Mouse (Mus musculus): ENCODE data around the gene Adamts16.
"Not testable (repeated sequence)": the region's sequence is repeated elsewhere in the genome, so short reads cannot be mapped to it uniquely, and the experiment has no call there.

Gene Adamts16

DNA sequence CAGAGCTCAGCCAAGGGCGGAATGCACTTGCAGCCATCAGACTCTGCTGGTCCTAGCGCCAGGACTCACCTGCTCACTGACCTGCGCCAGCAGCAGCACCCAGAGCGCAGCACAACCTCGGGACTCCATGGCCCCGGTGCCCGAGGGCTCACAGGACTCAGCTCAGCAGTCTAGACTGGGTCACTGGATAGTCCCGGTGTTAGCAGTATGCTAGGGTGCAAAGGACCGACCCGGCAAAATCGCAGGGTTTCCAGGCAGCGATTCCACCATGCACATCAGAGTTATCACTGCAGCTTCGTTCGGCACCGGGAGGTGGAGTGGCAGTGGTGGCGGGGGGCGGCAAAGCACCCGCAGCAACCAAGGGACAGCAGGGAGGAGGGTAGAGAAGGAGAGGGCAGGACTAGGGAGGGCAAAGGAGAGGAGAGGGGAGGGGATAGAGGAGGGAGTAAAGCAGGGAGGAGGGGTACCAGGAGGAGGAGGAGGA is at the start of gene Adamts16:
Gene Adamts16 (minus strand): TSS at position 391 of the 484 bp plus-strand sequence.
- DNase-seq (ENCODE audit: low read depth, low spot score), result no peak

DNA sequence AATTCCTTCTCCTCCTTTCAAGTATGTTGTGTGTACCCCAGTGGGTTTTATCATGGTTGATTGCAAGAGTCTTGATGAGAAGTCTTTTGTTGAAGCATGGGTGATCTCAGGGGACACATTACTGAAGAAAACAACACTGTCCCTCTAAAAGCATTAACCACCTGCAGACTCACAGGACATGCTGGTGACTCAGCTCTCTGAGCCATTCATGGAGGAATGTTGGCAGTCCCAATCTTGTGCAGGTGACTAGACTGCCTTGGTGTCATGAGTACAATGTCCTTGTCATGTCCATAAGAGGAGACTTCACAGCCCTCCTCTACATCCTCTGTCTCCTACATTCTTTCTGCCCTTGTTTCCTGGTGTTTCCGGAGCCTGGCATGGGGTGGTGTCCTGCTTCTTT is 45.5 kb upstream of the Adamts16 start:
- no peak for DNase-seq (ENCODE audit: low read depth, low spot score)

DNA sequence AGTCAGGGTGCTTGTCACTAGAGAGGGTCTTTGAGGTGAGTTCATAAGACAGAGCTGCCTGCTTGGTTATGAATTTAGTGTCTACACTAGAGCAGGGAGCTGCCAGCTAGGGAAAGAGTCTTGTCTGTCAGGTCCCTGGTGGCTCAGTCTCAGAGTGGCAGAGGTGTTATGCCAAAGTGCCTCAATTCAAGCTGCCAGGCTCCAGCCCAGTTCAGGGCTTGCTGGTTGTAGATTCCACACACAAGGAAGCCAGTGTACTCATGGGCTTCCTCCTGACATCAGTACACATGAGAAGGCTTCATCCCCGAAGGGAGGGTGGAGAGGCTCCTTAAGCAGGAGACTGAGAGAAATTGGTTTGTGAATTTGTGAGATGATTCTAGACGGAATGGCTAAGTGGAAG is 43.4 kb upstream of the Adamts16 start:
- DNase-seq (ENCODE audit: low read depth, low spot score), result no peak

DNA sequence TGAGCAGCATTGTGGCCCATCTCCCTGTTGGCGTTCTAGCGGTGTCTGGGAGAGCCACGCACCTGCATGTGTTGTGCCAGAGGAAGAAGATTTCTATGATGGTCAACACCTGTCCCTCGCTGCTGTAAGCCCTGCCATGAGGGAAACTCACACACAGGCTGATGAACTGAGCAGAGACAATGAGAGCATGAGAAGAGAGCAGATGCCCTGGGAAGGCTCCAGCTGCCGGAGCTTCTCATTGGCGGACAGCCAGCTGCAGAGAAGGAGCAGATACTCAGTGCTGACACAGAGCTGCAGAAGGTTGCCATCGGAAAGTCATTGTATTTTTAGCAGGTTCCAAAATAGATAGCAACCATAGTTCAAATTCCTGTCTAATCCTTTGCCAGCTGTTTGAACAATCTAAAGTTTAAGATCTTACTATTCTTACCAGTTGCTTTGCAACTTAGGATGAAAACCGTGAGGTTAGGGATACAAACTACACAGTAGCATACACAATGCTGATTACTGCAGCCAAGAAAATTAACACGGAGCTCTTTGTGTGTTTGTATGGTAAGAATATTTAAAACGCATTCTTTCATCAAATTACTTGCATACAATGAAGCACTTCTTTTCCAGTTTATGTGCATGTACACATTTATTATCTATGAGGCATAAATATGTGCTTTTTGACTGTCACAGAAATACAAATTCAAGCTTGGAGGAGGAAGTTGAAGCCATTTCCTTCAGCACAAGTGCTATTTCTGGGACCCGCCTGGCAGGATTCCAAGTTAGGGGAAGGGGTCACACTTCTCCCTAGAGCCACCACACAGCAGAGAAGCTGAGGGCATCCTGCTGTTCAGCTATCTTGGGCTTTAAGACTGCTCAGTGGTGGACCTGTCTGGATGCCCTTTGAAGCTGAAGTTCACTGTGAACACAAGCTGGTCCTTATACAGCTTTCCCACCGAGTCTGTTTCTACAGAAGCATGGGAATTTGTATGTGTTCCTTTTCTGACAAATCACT is 42.6 kb upstream of the Adamts16 start:
- no peak for DNase-seq (ENCODE audit: low read depth, low spot score)

DNA sequence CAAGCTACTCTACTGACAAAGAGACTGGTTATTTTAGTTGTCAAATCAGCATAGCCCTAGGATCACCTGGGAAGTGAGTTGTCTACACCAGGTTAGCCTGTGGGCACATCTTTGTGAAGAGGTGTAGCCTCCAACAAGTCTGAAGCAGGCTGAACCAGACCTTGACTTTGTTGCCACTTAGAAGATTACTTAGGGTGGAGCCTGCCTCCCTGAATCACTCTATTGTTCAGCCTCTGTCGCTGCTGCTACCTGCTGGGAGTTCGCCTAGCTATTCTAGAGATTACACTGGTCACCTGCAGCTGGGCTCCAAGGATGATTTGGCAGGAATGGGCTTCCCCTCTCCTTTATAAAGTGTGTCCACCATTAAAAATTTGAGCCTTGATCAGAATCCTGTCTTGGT is 38.4 kb upstream of the Adamts16 start:
- DNase-seq (ENCODE audit: low read depth, low spot score), result not testable (repeated sequence)

DNA sequence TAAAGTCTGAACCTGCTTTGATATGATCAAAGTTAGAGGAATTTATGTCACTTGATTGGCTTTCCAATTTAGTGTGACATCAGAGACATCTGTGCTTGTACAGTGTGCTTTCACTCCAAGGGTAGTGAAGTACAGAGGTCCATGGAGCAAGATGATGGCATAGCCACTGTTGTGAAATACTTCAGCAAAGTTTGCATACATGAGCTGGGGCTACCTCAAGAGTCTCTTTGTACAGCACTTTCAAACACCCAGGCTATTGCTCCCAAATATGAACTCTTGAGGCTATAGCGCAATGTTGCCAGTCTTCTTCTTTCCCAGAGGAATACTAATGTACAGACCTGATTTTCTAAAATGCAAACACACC is 35.9 kb upstream of the Adamts16 start:
- DNase-seq (ENCODE audit: low read depth, low spot score), result no peak

DNA sequence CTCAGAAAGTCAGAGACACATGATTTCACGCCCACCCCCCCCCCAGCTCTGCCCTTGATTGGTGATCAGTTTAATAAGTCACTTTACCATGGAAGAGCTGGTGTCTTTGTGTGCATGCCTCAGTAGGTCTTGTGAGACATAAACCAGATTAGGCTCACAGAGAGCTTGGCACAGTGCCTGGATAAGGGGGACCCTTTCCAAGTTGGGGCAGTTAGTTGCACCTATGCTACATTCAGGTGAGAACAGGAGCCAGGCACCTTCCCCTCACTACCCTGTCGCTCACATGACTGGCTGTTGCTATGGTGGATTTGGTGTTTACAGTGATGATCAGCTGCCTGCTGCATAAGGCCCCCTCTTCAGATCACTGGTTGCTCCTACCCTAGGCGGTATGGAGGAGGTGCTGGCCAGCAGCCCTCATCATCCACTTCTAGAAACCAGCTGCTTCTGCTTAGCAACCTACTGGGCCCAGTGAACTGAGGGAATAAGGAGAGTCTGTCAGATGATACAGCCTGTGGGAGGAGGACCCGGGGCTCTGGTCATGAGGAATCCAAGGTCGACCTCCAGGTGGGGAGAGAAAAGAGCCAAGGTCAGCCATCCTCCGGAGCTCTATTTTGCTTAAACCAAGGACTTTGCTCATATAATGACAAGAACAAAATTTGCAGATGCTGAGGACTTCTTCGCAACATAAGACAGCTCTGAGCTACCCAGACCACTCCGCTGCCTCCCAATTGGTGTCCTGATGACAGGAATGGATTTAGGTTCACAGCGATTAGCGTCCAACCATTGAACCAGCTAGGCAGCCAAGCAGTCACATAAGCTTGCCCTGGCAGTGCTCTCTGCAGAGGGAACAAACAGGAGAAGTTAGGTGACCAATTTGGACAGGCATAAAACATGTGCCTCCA is 35.3 kb upstream of the Adamts16 start:
- DNase-seq (ENCODE audit: low read depth, low spot score), result no peak

DNA sequence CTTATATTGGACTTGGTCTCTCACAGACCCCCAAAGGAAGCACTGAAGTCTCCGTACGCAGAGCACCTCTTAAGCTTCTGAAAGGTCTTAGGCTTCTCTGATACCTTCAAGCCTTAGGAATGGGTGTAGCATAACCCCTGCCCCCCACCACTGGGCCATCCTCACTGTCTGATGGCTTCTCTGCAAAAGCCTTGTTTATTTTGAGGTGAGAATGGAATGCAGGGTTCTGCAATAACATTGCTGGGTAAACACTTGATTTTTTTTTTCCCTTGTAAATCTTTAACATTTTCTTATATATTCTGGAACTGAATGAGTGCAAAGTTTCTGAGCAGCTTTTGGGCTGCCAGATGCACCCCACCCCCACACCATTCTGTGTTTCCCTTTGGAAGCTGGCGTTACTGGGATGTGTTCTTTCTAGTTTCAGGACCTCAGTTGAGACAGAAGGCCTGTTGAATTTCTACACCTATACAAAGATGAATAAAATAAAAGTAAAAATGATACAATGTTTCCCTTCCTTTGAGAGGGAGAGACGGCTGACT is 33.9 kb upstream of the Adamts16 start:
- DNase-seq (ENCODE audit: low read depth, low spot score), result no peak

DNA sequence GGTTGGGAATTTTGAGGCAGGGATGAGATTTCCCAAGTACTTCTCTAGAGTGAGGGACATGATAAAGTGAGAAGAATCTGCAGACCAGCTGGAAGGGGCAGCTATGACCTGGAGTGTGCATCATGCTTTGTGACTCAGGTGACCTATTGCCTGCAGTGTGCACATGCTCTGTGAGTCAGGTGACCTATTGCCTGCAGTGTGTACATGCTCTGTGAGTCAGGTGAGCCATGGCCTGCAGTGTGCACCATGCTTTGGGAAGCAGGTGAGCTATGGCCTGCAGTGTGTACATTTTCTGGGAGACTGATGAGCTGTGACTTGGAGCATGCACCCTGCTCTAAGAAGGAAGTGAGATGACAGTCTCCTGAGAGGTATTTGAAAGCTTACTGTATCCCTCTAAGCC is 33.1 kb upstream of the Adamts16 start:
- no peak for DNase-seq (ENCODE audit: low read depth, low spot score)

DNA sequence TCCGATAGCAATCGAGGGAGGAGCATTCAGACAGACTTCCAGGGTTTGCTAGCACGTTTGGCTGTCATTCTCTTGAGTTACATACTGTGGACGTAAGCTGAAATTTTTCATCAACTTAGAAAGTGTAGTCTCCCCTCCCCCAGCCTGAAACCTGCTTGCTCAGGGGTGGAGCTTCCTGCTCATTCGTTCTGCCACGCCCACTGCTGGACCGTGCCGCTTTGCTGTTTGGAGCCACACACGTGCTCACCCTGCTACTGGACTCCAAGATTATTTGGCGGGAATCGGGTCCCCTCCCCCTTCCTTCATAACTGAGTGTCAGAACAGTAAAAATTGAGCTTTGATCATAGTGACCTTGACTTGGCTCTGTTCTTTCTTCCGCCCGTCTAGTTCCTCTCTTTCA is 32.2 kb upstream of the Adamts16 start:
- DNase-seq (ENCODE audit: low read depth, low spot score), result not testable (repeated sequence)

DNA sequence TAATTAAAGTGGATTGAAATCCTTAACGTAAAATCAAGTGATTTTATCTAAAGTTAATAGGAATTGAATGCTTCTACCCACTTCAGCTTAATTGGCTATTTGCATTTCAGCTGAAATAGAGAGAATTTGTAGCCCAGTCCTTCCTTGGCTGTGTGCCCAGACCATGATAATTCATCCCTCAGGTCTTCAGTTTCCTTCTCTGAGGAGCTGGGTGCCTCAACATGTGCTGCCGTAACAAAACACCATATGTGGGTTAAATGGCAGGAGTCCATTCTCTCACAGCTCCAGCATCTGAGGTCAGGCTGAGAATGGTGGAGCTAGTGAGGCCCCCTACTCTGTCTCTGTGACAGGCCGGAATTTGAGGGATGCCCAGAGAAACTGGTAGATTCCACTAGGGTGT is 29.4 kb upstream of the Adamts16 start:
- DNase-seq (ENCODE audit: low read depth, low spot score), result no peak

DNA sequence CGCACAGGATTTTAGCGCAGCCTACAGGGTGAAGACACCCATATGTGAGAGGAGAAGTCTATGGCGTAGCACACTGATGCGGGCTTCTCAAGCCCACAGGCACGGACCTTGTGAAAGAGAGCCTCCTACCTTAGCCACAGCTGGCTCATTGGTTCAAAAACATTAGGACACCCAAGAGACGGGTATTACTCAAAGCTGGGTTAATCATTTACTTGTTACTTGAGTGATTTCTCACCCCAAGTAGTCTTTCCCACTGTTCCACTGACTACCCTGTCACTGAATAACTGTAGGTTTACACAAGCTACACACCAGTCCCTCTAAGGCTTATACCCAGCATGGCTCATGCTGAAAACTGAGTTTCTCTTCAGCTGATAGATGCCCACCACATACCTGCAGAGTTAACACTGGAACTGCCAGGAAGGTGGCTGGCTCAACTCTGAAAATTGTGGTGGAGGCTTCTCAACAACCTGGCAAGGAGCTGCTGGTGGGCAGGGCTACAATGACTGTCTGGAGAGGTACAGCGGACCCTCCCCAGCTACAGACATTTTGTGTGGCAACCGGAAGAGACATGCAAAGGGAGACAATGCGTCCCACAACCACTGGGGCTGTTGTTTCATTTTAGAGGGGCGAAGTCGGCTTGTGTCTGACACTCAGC is 25.5 kb upstream of the Adamts16 start:
- DNase-seq (ENCODE audit: low read depth, low spot score), result no peak

DNA sequence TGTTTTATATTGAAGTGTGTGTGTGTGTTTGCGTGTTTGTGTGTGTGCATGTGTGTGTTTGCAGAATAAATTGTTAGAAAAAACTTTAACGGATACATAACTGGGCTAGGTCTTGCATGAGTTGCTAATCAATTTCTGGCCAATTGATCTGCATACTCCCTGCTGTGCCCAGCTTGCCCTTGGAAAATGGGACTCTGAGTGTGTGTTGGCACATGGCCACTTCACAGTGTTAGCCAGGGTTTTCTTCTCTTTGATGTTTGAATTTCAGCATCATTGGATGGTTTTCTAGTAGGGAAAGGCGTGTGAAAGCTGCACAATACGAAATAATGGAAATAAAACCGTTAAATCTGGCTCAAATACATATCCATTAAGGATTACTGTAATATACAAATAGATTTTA is 24.3 kb upstream of the Adamts16 start:
- DNase-seq (ENCODE audit: low read depth, low spot score), result no peak

DNA sequence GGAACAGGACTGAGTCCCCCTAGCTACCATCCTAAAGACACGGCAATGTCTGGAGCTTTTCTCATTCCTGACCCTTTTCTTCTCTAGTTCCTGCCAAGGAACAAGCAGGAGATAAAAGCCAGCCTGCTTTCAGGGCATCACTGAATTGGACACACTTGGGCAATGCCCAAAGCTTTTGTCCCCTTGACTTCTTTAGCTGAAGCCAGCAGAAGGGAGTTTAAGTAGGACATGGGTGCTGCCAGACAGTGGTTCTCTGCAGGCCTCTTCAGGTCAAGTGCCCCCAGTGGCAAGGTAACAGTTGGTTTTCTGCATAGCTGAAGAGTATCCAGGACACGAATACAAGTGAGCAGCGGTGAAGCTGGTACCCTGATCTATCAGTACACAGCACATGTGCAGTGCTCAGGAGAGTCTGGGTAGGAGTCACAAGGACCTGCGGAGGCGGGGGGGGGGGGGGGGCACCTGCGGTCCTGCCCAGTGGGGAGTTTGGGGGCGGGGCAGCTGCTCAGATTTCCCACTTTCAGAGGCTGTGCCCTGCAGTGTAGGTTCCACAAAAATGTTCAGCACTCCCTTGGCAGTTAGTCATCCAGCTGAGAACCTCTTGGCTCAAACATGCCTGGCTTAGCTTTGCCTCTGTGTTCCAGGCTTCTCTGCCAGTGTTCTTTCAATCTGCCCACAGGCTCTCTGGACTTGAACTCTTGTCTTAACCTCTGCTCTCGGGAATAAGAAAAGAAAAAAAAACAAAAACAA is 20.7 kb upstream of the Adamts16 start:
- no peak for DNase-seq (ENCODE audit: low read depth, low spot score)

DNA sequence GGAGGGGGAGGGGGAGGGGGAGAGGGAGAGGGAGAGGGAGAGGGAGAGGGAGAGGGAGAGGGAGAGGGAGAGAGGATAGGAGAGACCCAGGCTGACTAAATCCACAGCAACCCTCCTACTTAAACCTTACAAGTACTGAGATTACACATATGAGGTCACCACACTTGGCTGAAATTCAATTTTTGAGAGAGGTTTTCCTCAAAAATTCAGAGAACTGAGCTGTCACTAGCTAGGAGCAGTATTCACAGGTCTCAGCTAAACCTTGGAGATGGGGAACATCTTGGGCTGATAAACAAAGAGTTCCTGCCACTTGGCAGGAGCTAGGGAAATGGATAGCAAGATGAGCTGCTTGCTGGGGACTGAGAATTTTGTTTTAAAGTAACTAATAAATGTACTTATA is 12.0 kb upstream of the Adamts16 start:
- DNase-seq (ENCODE audit: low read depth, low spot score), result no peak

DNA sequence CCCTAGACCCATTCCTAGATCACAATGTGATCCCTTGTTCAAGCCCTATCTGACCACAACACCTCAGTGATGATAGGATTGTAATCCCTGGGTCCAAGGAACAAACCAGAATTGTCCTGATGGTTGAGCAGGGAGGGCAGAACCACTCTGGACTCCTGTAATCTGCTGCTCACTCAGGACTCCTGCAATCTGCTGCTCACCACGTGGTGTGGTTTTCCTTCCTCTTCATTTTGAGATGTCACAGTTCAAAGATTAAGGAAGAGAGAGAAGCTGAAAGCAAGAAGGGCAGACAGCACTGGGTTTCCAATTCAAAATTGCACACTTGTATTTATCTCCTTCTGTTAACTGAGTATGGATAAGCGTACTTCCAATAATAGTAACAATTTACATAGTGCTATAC is 5.3 kb upstream of the Adamts16 start:
- no peak for DNase-seq (ENCODE audit: low read depth, low spot score)

DNA sequence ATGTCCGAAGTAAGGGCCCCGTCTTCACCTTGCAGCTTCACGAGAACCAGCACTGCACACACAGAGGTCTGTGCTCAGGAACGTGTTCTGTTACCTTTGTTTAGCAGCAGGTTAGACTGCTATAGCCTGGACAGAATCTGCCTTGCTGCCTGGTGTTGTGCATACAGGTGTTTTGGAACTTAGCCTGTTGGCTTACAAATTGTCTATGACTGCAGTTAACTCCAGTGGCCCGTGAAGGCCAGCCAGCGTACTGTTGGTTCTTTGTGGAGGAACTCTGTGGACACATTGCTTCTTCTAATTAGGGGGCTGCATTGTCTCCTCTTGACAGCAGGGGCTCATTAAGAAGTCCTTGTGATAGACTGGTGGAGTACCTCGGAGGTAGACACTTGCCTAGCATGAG is 3.9 kb upstream of the Adamts16 start:
- no peak for DNase-seq (ENCODE audit: low read depth, low spot score)

DNA sequence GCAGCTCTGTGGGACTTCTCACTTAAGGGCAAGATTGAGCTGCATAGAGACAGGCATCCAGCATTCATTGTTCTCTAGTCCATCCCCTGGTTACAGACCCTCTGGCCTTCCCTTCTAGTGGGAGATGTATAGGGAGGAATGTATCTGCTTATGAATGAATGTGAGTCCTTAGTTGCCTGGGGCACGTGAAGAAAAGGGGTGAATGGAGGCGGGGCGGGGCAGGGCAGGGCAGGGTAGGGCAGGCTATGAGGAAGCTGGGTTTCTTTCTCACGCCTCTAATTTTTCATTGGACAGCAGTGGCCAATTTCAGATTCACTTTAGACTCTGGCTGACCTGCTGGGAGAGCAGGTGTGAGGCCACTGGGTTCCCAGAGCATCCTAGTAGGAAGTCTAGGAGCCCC is 515 bp upstream of the Adamts16 start:
- DNase-seq (ENCODE audit: low read depth, low spot score), result no peak

DNA sequence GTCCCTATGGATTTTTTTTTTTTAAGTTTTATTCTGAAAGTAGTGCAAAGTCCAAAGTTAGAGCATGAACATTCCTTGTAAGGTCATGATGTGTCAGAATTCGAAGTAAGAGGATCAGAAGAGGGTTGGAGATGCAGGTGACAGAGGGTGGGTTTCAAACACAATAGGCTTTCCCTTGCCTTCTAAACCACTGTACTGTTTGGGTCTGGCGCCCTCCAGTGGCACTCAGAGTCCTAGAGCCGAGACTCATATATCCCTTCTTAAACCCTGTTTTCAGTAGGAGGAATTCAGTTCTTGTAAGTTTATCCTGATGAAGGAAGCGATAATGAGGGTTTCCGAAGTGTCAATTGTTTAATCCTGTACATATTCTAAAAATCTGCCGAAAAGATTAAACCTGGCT is 1.4 kb downstream of the Adamts16 start:
- DNase-seq (ENCODE audit: low read depth, low spot score), result no peak

DNA sequence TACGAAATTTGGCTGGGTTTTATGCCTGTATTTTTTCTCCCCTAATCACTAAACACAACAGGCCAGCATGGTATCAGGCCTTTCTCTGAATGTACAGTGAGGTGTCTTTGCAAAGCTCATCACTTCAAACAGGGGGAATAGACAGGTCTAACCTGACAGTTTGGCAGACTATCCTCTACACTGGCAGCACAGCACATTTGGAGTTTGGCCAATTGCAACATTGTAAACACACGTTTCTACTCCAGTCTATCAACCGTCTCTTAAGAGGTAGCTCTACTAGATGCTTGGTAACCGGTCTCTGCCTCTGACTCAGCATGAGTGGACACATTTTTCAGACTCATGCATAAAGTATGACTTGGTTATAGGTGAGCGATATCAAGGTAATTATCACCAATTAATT is 4.0 kb downstream of the Adamts16 start:
- DNase-seq (ENCODE audit: low read depth, low spot score), result no peak

DNA sequence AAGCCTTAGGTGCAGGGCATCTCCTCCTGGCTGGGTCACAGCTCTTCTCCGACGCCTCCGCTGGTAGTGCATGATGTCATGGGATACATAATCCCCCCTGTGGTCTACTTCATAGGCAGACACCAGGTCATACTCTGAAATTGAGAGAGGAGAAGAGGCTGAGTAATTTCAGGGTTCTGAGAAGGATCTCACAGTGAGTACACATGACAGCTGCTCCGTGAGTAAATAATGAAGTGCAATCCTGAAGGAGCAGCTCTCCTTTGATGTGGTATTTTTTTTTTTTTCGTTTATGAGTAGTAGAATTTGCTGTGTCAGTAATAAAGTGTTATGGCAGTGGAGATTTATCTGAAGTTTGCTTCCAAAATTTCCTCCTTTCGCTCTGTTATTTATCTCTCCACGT is 5.4 kb downstream of the Adamts16 start:
- no peak for DNase-seq (ENCODE audit: low read depth, low spot score)
